Mouse (Mus musculus) small intestine, adult 2 months (tissue): ENCODE measurements around the gene Castor1. TPM values are rescaled to one million over a fixed set of nuclear protein-coding genes. Genes with fewer than 3 reads are reported as not detected.
A peak's percentile ranks its signal among the peaks of the same experiment; 100 is the strongest.

Source experiments
- H3K27ac ChIP-seq: fragments of 200-500 bp; 2 replicates; pipeline ENCODE4 v1.5.1; 2012; ENCODE audit warnings: low read depth, low read length, control low read depth, inconsistent platforms; ENCODE audit not compliant: insufficient read depth
- H3K27me3 ChIP-seq: fragments of 200-500 bp; 2 replicates; pipeline ENCODE4 v1.6.1; 2012; ENCODE audit warnings: mild to moderate bottlenecking, moderate library complexity, low read length, inconsistent platforms; ENCODE audit not compliant: control insufficient read depth, insufficient read depth
- H3K36me3 ChIP-seq: fragments of 200-500 bp; 2 replicates; pipeline ENCODE4 v1.6.1; 2012; ENCODE audit warnings: mild to moderate bottlenecking, low read length, control low read depth, inconsistent platforms; ENCODE audit not compliant: control insufficient read depth, insufficient read depth
- H3K4me1 ChIP-seq: fragments of 200-500 bp; 2 replicates; pipeline ENCODE4 v1.6.1; 2012; ENCODE audit warnings: low read length, inconsistent platforms, mixed read lengths; ENCODE audit not compliant: control insufficient read depth, insufficient read depth, insufficient read length
- H3K4me3 ChIP-seq: fragments of 200-500 bp; 2 replicates; pipeline ENCODE4 v1.5.1; 2012; ENCODE audit warnings: low read depth, mild to moderate bottlenecking, control low read depth, inconsistent platforms, low read length, moderate library complexity
- CTCF ChIP-seq: fragments of 200-500 bp; IDR thresholded peaks from 2 replicates; pipeline ENCODE4 v1.5.1; 2012; ENCODE audit warnings: low read depth, mild to moderate bottlenecking, control low read depth, inconsistent platforms, low read length, moderate library complexity, mixed read lengths; ENCODE audit not compliant: insufficient replicate concordance, insufficient read length; ENCODE audit errors: extremely low read depth
- POLR2A ChIP-seq: fragments of 200-500 bp; IDR thresholded peaks from 2 replicates; pipeline ENCODE4 v1.6.1; 2012; ENCODE audit warnings: low read depth, mild to moderate bottlenecking, control low read depth, inconsistent platforms, low read length, moderate library complexity
- WGBS: fragments of 180-500 bp; shearing (Covaris S2); methylation state at CpG from one replicate; pipeline ENCODE4 v1.1.7; 2018; 5-methylcytosine and 5-hydroxymethylcytosine counted together
- polyA plus RNA-seq: library from polyadenylated mRNA; depleted of rRNA; stranded (reverse); fragments of >200 nt; gene quantifications from 2 replicates; pipeline ENCODE4 v1.2.3, GENCODE M21; 2012

Gene Castor1
- polyA plus RNA-seq, 1 experiment, result 2.7 TPM

DNA sequence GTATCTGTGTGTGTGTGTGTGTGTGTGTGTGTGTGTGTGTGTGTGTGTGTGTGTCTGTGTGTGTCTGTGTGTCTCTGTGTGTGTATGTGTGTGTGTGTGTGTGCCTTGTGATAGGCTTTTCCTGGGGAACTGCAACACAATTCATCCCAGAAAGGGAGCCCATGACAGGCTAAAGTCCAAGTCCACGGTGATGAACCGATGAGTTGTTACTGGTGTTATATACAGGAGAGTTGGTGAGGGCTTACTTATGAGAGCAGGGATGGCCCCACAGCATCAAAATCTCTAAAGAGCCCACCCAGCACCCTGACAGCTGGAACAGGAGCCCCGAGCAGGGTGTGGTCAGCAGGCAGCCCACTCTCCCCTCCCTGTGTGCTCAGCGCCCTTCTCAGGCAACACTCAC, 23.2 kb downstream of the Castor1 start:
- H3K27ac ChIP-seq, result no peak overlapping the region
- H3K36me3 ChIP-seq, result no peaks in the 10 kb centered on the region
- no peak overlapping the region for H3K4me3 ChIP-seq
- WGBS, result 34% methylated on average over 4 of the region's 4 CpGs
- H3K27me3 ChIP-seq, result no peaks in the 10 kb centered on the region
- peaks cover 6% of the 10 kb centered on the region for H3K4me1 ChIP-seq
- TF ChIP-seq CTCF, result no peak
- no peak for TF ChIP-seq POLR2A

DNA sequence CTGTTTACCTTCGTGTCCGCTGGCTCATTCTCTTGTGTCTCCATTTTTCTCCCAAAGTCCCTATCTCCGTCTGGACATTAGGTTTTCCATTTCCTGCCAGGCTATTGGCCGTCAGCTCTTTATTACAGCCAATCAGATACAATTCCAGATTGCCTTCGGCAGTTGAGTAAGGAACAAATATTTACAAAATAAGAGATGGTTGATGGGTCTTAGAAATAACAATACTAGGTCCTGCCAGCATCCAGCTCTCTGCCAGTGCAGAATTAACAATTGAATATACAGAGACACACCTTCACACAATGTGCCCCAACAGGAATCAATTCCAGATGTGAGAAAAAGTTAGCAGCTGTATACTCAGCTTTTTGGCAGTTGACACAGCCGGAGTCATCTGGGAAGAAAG, 28.1 kb downstream of the Castor1 start:
- H3K27me3 ChIP-seq, result no peaks in the 10 kb centered on the region
- WGBS, result 58% methylated on average over 6 of the region's 6 CpGs
- no peak overlapping the region for H3K4me3 ChIP-seq
- H3K4me1 ChIP-seq, result peaks cover 5% of the 10 kb centered on the region; the same call in 1 of the 2 replicates
- H3K27ac ChIP-seq, result no peak overlapping the region
- no peaks in the 10 kb centered on the region for H3K36me3 ChIP-seq
- TF ChIP-seq POLR2A, result no peak
- no peak for TF ChIP-seq CTCF

DNA sequence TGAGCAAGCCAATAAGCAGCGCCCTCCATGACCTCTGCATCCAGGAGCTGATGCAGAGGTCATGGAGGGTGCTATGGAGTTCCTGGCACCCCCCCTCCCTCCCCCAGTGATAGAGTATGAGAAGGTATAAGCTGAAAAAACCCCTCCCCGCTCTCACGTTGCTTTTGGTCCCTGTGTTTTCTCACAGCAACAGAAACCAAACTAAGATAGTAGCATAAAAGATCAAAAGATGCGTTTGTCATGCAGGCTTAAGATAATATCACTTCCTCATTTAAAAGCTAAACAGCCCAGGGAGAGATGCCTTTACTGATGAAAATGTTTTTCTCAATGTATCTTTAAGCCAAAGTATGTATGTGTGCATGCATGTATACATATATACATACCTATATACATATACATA, 28.6 kb downstream of the Castor1 start:
- Histone ChIP-seq H3K27me3 (no peaks in the 10 kb centered on the region), H3K4me3 (no peak overlapping the region), H3K36me3 (no peaks in the 10 kb centered on the region), H3K27ac (no peak overlapping the region), H3K4me1 (peaks cover 6% of the 10 kb centered on the region)
- whole genome bisulfite sequencing, result 53% methylated on average over 4 of the region's 4 CpGs
- TF ChIP-seq POLR2A (no peak), CTCF (no peak)

DNA sequence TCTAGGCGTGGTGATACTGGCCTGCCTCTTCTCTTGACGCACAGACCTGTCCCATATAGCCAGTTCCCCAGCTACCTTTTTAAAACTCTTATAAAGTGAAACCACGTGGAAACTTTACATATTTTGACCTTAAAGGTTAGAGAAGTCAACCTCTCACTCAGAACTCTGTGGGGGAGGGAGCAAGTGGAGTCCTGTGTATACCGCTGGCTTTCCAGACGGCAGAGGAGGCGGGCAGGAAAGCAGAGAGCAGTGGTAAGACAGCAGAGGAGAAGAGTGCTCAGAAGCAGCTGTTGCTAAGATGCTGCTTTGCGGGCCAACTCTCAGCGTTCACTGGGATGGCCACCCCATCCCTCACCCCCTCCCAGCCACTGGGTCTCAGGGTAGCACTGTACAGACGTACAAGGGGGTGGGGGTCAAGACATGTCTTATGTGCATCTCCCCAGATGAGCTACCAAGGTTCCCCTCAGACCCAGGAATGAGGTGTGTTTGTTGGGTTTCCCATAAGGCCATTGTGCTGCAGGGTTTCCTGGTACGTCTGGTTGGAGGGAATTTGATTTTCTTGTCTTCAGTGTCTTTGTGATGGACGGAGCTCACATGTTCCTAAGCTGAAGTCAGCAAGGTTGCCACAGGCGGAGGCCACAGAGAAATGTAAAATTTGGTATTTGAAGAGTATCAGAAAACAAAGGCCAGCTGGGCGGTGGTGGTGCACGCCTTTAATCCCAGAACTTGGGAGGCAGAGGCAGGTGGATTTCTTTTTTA, 29.4 kb downstream of the Castor1 start:
- Histone ChIP-seq H3K27ac (no peak overlapping the region), H3K27me3 (no peaks in the 10 kb centered on the region), H3K36me3 (no peaks in the 10 kb centered on the region), H3K4me1 (peaks cover 13% of the 10 kb centered on the region), H3K4me3 (no peak overlapping the region)
- WGBS, result 82% methylated on average over 14 of the region's 14 CpGs
- TF ChIP-seq POLR2A (no peak), CTCF (no peak)

GRCm38 (mm10) chr11:4249151-4249550, 31.1 kb downstream of the Castor1 start:
- WGBS, result 40% methylated on average over 3 of the region's 3 CpGs
- Histone ChIP-seq H3K27ac (peak overlapping the region; percentile 87), H3K27me3 (no peaks in the 10 kb centered on the region)

DNA sequence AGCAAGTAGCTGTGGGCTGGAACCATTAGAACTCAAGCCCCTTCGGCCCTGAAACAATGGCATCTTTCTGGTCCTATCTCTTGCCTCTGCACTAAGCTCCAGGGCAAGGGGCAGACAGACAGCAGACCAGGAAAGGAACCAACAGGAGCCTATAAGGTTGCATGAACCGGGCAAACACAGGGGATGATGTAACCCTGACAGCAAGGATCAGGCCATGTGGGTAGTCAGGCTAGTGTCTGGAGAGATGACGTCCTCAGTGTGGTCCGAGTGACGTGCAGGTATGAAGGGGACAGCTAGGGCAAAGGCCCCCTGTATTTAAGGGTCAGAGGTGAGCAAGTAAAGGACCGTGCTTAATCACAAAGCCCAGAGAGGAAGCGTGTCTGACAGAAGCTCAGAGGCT, 32.3 kb downstream of the Castor1 start:
- no peak for TF ChIP-seq POLR2A
- TF ChIP-seq CTCF, result no peak
- H3K27ac ChIP-seq, result no peak overlapping the region
- no peaks in the 10 kb centered on the region for H3K27me3 ChIP-seq
- no peaks in the 10 kb centered on the region for H3K36me3 ChIP-seq
- no peak overlapping the region for H3K4me3 ChIP-seq
- H3K4me1 ChIP-seq, result peaks cover 13% of the 10 kb centered on the region
- WGBS, result 80% methylated on average over 7 of the region's 7 CpGs

More at GRCm38 (mm10) chr11:4249151-4249550, 31.1 kb downstream of the Castor1 start:
- TF ChIP-seq CTCF (no peak), POLR2A (no peak)
- Histone ChIP-seq H3K4me3 (no peak overlapping the region), H3K4me1 (peaks cover 13% of the 10 kb centered on the region), H3K36me3 (no peaks in the 10 kb centered on the region)

DNA sequence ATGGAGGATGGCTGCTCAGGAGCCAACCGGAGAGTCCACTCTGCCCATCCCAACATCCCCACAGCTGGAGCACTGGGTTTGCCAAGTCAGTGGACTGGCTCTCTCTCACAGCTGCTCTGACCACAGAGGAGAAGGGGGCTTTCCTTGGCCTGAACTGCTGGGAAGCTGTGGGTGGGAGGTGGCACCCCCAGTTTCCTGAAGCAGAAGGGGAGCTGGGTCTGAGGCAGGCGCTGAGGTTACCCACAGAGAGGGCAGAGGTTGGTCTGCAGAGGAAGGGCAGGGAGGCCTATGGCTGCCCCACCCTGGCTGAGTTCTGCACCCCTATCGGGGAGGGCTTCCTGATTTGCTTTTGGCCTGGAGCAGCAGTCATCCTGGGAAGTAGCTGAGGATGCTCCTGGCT, 33.4 kb downstream of the Castor1 start:
- TF ChIP-seq POLR2A (no peak), CTCF (no peak)
- H3K27ac ChIP-seq, result no peak overlapping the region
- 41% methylated on average over 3 of the region's 3 CpGs for WGBS
- H3K4me3 ChIP-seq, result no peak overlapping the region
- no peaks in the 10 kb centered on the region for H3K27me3 ChIP-seq
- no peaks in the 10 kb centered on the region for H3K36me3 ChIP-seq
- H3K4me1 ChIP-seq, result peaks cover 21% of the 10 kb centered on the region
